Mouse (Mus musculus) telencephalon, adult 2 months (tissue): ENCODE results near the gene Spns2.
"Not testable (repeated sequence)": the region's sequence is repeated elsewhere in the genome, so short reads cannot be mapped to it uniquely, and the experiment has no call there.

Experiments
- DNase-seq: peaks from one replicate; pipeline ENCODE4 v3.0.0-alpha.2; 2011; ENCODE audit warnings: low read depth, low spot score

Gene Spns2

DNA sequence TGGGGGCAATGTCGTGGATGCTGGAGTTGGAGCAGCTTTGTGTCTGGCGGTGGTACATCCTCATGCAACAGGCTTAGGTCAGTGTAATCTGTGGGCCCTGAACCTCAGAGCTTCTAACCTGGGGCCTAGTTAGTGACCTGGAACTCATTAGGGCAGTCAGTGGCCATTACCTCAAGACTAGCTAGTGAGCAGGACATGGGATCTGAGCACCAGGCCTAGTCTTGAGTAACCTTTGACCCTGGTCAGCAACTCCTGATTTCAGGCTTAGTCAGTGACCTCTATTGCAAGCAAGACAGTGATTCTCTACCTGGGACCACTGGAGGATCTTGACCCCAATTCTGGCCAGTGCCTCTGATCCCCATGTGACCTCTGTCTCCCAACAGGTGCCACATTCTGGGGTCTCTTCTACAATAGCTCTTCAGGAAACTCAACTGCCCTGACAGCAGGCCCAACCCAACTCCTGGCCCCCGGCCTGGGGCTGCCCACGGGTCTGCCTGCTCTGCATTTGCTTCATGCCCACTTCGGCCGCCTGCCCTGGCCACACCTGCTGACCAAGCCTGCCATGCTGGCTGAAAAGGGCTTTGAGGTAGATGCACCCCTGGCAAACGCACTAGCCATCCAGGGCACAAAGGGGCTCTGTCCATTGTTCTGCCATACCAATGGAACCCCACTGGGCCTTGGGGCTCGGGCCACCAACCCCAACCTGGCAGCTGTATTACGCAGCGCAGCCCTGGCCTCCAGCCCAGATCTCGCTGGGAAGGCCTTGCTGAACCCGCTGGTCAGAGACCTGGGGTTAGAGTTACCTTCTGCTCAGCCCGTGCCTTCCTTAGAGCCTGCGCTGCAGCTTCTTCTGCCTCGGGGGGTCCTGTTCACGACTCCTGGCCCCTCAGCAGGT, 52.7 kb downstream of the Spns2 start:
- no peak for DNase-seq

DNA sequence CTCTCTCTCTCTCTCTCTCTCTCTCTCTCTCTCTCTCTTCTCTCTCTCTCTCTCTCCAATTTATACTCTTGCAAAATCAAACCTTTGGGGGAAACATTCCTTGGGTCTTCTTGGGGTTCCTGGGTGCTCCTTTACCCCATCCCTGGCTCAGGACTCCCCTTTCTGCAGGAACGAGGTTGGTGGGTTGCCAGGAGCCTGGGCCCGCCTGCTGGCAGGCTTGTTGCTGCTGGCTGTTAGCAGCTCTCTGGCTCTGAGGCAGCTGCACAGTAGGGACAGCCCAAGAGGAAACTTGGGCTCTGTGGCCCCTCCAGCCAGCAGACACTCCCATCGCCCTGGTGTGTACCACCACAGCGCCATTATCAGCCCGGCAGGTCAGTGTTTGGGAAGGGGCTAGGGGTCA, 53.4 kb downstream of the Spns2 start:
- DNase-seq, result no peak

GRCm38 (mm10) chr11:72435694-72436045, 54.0 kb downstream of the Spns2 start:
- no peak for DNase-seq

DNA sequence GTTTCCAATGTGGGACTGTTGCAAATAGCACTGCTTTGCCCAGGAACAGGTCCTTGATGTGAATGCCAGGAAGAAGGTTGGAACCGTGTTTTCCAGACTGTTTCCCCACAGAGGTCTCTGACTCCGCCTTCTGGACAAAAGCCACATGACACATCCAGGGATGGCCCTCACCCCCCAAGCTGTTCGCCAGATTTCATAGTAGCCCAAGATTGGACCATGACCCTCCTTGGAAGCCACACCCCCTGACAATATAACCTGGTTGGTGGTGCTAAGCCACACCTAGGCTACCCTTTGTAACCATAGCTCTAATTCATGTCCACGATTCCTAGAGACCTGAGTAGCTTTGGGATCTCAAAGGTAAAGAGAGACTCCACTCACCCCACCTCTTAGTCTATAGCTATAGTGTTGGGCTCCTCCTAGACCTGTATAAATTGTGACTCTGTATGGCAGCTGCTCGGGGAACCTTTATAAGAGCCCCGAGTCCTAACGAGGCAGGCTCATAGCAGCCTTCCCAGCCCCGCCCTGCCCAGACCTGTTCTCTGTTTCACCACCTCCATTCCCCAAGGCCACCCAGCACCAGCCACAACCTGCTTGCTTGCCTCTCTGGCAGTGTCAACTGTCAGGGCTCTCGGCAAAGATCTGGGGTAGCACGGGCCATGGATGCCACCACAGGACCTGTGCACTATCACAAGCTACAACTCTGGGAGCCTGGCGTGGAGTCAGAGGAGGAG, 54.6 kb downstream of the Spns2 start, which contains the start of gene Ggt6:
Ggt6 (plus strand) TSS at position 564 of the 731 bp plus-strand sequence.
- no peak for DNase-seq

DNA sequence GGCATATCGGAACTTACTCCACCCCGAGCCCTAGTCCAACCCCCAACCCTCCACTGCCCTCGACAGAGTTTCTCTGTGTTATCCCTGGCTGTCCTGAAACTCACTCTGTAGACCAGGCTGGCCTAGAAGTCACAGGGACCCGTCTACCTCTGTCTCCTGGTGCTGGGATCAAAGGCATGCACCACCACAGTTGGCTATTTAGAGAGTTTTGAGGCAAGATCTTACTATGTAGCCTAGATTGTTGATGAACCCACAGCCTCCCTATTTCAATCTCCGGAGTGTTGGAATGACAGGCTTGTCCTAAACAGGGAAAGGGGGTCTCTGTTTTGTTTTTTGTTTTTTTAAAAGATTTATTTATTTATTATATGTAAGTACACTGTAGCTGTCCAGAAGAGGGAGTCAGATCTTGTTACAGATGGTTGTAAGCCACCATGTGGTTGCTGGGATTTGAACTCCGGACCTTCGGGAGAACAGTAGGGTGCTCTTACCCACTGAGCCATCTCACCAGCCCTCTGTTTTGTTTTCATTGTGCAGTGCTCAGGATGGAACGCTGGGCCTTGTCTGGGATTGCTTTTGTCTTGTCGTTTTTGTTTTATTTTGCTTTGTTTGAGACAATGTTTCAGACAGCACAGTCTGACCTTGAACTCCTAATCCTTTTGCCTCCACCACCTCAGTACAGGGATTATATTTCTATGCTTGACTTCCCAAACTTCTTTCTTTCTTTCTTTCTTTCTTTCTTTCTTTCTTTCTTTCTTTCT, 59.2 kb downstream of the Spns2 start:
- not testable (repeated sequence) for DNase-seq

GRCm38 (mm10) chr11:72429288-72429690, 60.4 kb downstream of the Spns2 start:
- peak; percentile 46 for DNase-seq

GRCm38 (mm10) chr11:72428694-72429093, 61.0 kb downstream of the Spns2 start:
- DNase-seq, result no peak

DNA sequence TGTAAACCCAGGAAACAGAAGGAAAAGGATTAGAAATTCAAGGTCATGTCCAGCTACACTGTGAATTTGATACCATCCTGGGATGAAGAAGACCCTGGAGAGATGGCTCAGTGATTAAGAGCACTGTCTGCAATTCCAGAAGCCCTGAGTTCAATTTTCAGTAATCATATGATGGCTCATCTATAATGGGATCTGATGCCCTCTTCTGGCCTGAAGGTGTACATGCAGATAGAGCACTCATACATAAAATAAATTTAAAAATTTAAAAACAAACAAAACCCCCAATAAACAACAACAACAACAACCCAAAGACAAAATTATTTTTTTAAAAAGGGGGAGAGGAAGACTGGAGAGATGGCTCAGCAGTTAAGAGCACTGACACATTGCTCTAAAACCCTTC, 62.8 kb downstream of the Spns2 start:
- DNase-seq, result no peak

- DNase-seq, result no peak
These were observed 64.5 kb downstream of the Spns2 start for GRCm38 (mm10) chr11:72425201-72425600.

DNA sequence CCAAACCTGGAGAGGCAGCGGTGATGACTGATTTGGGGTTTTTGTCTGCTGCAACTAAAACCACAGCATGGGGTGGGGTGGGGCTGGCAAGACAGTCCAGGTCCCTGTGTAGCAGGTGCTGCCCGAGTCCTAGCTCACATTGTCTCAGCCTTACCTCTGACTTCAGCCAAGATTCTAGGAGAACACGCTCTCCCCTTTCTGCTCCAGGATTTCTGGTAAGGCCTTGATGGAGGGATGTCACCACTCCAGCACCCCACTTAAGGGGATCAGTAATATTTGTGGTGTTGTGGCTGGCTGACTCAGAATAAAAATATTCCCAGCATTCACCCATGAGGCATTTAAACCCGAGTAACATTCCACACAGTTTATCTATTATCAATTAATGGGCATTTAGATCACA, 66.0 kb downstream of the Spns2 start:
- no peak for DNase-seq

DNA sequence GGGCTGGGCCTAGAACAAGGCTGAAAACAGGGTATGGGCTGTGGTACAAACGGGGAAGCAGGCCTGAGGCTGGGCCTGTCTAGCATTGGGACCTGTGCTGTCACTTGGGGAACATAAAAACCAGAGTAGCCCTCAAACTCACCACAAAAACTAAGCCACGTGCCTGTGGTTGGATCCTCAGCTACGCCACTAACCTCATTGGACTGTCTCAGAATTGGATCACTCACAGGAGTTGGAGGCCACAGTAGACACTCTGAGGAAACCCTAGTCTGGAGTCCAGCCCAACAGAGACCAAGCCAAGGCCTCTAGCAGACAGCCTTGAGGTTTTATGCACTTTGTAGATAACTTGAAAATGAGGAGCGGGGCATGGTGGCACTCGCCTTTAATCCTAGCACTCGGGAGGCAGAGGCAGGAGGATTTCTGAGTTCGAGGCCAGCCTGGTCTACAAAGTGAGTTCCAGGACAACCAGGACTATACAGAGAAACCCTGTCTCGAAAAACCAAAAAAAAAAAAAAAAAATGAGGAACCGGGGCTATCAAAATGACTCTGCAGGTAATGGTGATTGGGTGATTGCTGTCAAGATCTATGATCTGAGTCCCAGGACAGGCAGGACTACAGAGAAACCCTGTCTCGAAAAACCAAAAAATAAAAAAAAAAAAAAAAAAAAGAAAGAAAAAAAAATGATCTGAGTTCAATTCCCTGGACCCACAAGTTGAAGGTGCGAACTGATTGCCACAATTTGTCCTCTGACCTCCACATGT, 68.0 kb downstream of the Spns2 start:
- no peak for DNase-seq

DNA sequence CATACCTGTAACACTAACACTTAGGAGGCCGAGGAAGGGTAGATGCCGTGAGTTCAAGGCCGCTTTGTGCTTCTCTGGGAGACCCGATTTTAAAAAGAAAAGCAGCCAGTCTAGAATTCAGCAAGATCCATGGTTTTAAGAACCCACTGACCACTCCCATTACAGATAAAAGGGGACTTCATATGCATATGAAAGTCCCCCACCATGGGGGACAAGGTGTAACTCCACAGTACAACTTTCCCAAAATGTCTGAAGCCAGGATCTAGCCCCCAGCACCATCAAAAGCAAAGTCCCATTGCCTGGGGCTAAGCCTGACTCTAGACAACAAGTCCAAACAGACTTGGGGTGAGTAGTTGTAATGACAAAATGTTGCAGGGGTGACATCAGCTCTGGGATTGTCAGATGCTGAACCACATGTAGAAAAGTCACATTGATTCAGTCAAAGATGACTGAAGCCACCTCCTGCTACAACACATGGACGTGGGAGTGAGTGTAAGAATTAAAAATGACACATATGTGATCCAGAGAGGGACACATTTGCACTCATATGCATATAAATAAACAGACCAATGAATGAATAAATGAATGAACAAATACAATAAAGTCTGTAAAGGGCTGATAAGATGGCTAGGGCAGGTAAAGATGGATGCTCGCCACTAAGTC, 69.1 kb downstream of the Spns2 start:
- DNase-seq, result no peak

DNA sequence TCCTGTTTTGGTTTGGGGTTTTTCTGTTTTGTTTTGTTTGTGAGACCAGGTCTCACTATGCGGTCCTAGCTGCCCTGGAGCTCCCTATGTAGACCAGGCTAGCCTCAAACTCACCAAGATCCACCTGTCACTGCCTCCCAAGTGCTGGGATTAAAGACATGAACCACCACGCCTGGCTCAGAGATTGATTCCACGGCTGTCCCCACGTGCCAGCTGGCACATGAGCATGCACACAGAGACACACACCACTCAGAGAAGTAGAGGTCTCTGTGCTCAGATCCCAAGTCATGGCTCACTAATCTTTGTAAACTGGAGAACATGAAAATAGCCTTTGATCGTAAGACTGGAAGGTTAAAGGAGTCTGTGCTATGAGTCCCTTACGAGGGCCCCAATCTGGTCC, 70.7 kb downstream of the Spns2 start:
- DNase-seq, result no peak

GRCm38 (mm10) chr11:72418227-72418626, 71.5 kb downstream of the Spns2 start:
- no peak for DNase-seq

GRCm38 (mm10) chr11:72417376-72417775, 72.3 kb downstream of the Spns2 start:
- DNase-seq, result no peak

DNA sequence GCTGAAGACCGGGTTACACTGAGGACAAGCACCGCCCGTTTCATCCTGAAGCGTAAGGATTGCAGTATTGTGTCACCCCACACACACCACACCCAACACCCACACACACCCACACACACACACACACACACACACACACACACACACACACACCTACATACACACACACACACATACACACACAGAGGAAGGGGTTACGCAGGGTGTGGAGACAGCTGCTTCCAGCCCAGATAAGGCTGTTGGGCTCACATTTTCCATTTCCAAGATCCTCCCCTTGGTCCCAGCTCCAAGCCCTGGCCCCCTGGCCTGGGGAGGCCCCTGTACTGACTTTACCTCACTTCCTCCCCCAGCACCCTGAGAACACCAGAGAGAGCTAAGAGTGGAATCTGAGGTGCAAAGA, 73.0 kb downstream of the Spns2 start:
- no peak for DNase-seq

- DNase-seq, result no peak
These were observed 74.5 kb downstream of the Spns2 start for GRCm38 (mm10) chr11:72415155-72415554.

DNA sequence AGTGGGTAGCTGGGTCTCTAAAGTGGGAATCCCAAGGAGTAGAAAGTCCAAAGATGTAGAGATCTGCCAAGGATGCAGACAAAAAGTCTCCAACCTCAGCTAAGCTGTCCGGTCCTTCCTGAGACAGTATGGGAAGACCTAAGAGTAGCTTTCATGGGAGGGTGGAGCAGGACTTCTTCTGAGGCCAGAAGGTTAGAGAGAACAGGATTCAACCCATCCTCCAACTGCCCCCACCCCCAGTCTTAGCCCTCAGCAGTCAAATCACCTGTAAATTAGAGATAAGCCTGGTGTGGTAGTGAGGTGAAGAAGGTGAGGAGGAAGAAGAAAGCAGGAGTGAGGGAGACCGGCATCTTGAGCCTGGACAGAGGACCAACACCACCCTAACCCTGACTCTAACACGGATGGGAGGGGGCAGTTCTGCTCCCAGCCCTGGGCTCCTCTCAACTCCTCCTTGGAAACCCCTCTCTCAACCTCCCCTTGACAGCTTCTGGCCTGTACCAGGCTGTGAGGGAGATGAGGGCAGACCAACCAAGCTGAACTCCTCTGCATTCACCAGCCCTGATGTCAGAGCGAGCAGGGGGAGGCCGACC, 76.0 kb downstream of the Spns2 start:
- no peak for DNase-seq

- DNase-seq, result no peak
These were observed 76.7 kb downstream of the Spns2 start for GRCm38 (mm10) chr11:72413016-72413415.

DNA sequence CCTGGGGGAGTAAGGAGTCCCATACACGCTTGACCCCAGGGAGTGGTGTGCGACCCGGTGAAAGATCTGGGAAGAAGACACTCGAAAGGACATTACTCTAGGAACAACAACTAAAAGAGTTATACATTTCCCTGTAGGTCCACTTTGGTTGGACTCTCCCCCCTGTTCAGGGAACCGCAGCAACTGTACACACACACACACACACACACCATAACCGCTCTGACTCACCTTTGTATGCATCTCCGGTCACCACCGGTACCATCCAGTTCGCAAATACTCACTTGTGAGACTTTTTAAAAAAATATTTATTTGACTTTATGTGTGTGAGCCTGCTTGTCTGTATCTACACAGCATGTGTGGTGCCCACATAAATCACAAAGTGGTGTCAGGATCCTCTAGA, 77.8 kb downstream of the Spns2 start:
- no peak for DNase-seq
